In the genomic region with DNA sequence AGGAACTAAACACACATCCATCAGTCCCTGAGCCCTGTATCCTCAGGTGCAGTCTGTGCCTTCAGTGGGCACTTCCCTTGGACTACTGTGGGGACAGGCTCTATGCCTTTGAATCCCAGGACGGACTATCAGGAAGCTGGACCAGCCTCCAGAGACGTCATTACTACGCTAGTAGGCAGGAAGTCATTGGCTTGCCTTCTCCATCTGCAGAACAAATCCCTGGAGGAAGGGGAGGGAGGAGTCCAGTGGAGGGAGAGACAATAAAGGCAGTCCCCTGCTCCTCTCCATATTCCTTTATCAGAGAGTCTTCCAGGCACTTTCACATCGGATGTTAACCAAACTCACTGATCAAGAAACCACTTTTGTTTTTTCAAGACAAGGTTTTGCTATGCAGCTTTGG, we compare ENCODE assay signal across 23 mouse cellular contexts. TPM values are rescaled to one million over a fixed set of nuclear protein-coding genes. Genes with fewer than 3 reads are reported as not detected.
DNase-seq lines count a peak whose midpoint lies in the region; ATAC-seq lines count a peak whose summit lies in the region.
"Had no signal": no experiment of that assay in that cellular context is flagged by ENCODE, and none has a peak within 500 bp of the region (broad histone marks: within the 10 kb centered on the region; RNA-seq: fewer than 3 reads in every experiment).

No protein-coding gene starts in this region.

- H3K4me3 ChIP-seq in heart, embryonic 16.5 days (ENCODE audit: low read length) = no peak overlapping the region
- no peak overlapping the region for H3K4me3 ChIP-seq in heart, embryonic 11.5 days (ENCODE audit: low read depth, low read length)
- H3K4me3 ChIP-seq in kidney, embryonic 16.5 days (ENCODE audit: low read length) = no peak overlapping the region
- H3K4me3 ChIP-seq: embryonic facial prominence, embryonic 15.5 days; forebrain, embryonic 12.5 days; layer of hippocampus, adult 2 months; left cerebral cortex, adult 2 months; limb, embryonic 12.5 days; liver, embryonic 15.5 days had no signal

- H3K9ac ChIP-seq in heart, embryonic 16.5 days (ENCODE audit: low read length) = no peak overlapping the region
- no peak overlapping the region for H3K9ac ChIP-seq in heart, embryonic 11.5 days (ENCODE audit: low read depth, low read length)
- no peak overlapping the region for H3K9ac ChIP-seq in kidney, embryonic 16.5 days (replicated peaks; ENCODE audit: low read length)
- H3K9ac ChIP-seq: embryonic facial prominence, embryonic 15.5 days; forebrain, embryonic 12.5 days; forebrain, postnatal 0 days; limb, embryonic 12.5 days; liver, embryonic 15.5 days; lung, embryonic 14.5 days had no signal

- peak; percentile 54 for DNase-seq in adrenal gland, postnatal 10 days
- DNase-seq in adrenal gland, adult 18-20 months (ENCODE audit: low spot score in 2 of 2) = no peak
- peak; percentile 44 for DNase-seq in kidney, postnatal 10 days
- no peak for DNase-seq in thymus, postnatal 25 days
- DNase-seq: forebrain, postnatal 0 days; right cerebral cortex, adult 18-20 months; spleen, adult 18-20 months; thymus, postnatal 14 days had no signal

- no peaks in the 10 kb centered on the region for H3K9me3 ChIP-seq in heart, embryonic 16.5 days (replicated peaks; ENCODE audit: control insufficient read depth, low read length)
- no peaks in the 10 kb centered on the region for H3K9me3 ChIP-seq in heart, embryonic 11.5 days (replicated peaks; ENCODE audit: control insufficient read depth, low read length)
- H3K9me3 ChIP-seq in kidney, embryonic 16.5 days (ENCODE audit: low read length) = no peaks in the 10 kb centered on the region
- H3K9me3 ChIP-seq: embryonic facial prominence, embryonic 15.5 days; forebrain, embryonic 12.5 days; G1E; limb, embryonic 12.5 days; liver, embryonic 15.5 days had no signal

- H3K27me3 ChIP-seq in heart, embryonic 16.5 days (ENCODE audit: control insufficient read depth, insufficient read depth, low read length) = peaks cover 60% of the 10 kb centered on the region
- peaks cover 49% of the 10 kb centered on the region for H3K27me3 ChIP-seq in heart, embryonic 11.5 days (ENCODE audit: control insufficient read depth, insufficient read depth, low read length)
- no peaks in the 10 kb centered on the region for H3K27me3 ChIP-seq in kidney, embryonic 16.5 days (ENCODE audit: insufficient read depth, low read length)
- H3K27me3 ChIP-seq: embryonic facial prominence, embryonic 15.5 days; forebrain, embryonic 12.5 days; limb, embryonic 12.5 days; Patski had no signal

- ATAC-seq in heart, embryonic 16.5 days (replicated peaks; ENCODE audit: extremely low read depth, insufficient read depth, low FRiP score) = 0 out of 2 replicates have a peak, but pooled peaks have one; percentile 35
- no peak for ATAC-seq in heart, embryonic 11.5 days (replicated peaks; ENCODE audit: insufficient number of reproducible peaks, low FRiP score, low TSS enrichment)
- ATAC-seq in kidney, embryonic 16.5 days (ENCODE audit: low FRiP score, low TSS enrichment) = no peak
- ATAC-seq: forebrain, postnatal 0 days; hindbrain, embryonic 16.5 days; midbrain, embryonic 16.5 days had no signal

- no peak overlapping the region for H3K4me2 ChIP-seq in heart, embryonic 16.5 days (ENCODE audit: low read depth, low read length)
- H3K4me2 ChIP-seq in heart, embryonic 11.5 days = no peak overlapping the region
- H3K4me2 ChIP-seq in kidney, embryonic 16.5 days (replicated peaks; ENCODE audit: low read depth, low read length) = no peak overlapping the region
- H3K4me2 ChIP-seq: embryonic facial prominence, embryonic 15.5 days; forebrain, embryonic 12.5 days; limb, embryonic 12.5 days; liver, embryonic 15.5 days; lung, embryonic 14.5 days; midbrain, embryonic 11.5 days had no signal

- WGBS in heart, embryonic 16.5 days = 46% methylated on average over 4 of the region's 4 CpGs
- 57% methylated on average over 4 of the region's 4 CpGs for WGBS in heart, embryonic 11.5 days (ENCODE audit: insufficient replicate concordance)
- WGBS in kidney, embryonic 16.5 days = 59% methylated on average over 4 of the region's 4 CpGs

- H3K4me1 ChIP-seq in heart, embryonic 16.5 days (ENCODE audit: control insufficient read depth, insufficient read depth, low read length) = 0 out of 2 replicates have a peak, but pooled peaks cover 2% of the 10 kb centered on the region
- 0 out of 2 replicates have a peak, but pooled peaks cover 2% of the 10 kb centered on the region for H3K4me1 ChIP-seq in heart, embryonic 11.5 days (ENCODE audit: control insufficient read depth, insufficient read depth, low read length)
- H3K4me1 ChIP-seq in kidney, embryonic 16.5 days (ENCODE audit: insufficient read depth, low read length) = peaks cover 3% of the 10 kb centered on the region
- H3K4me1 ChIP-seq: embryonic facial prominence, embryonic 15.5 days; forebrain, embryonic 12.5 days had no signal

- no peak overlapping the region for H3K27ac ChIP-seq in heart, embryonic 16.5 days (ENCODE audit: low read length)
- no peak overlapping the region for H3K27ac ChIP-seq in heart, embryonic 11.5 days (ENCODE audit: low read depth, low read length)
- H3K27ac ChIP-seq in kidney, embryonic 16.5 days (ENCODE audit: low read length) = no peak overlapping the region
- H3K27ac ChIP-seq: embryonic facial prominence, embryonic 15.5 days; forebrain, embryonic 12.5 days; layer of hippocampus, adult 2 months; left cerebral cortex, adult 2 months; limb, embryonic 12.5 days; liver, embryonic 15.5 days had no signal

- no peaks in the 10 kb centered on the region for H3K36me3 ChIP-seq in heart, embryonic 16.5 days (ENCODE audit: control insufficient read depth, insufficient read depth)
- H3K36me3 ChIP-seq in heart, embryonic 11.5 days (ENCODE audit: control insufficient read depth, insufficient read depth, low read length) = no peaks in the 10 kb centered on the region
- no peaks in the 10 kb centered on the region for H3K36me3 ChIP-seq in kidney, embryonic 16.5 days (ENCODE audit: insufficient read depth, low read length)
- H3K36me3 ChIP-seq: embryonic facial prominence, embryonic 15.5 days; forebrain, embryonic 12.5 days; G1E; limb, embryonic 12.5 days; liver, embryonic 15.5 days had no signal

RNA-seq across cellular contexts. Expression of gene Isca2, which starts 38.5 kb away (rescaled TPM):
- 100 to 1,000 TPM in 1 of 2 experiments, 10 to 100 TPM in 1; 94.6 to 121 TPM for total RNA-seq in adrenal gland, postnatal 10 days (2021)
- 10 to 100 TPM; 65.2 to 77.7 TPM for total RNA-seq in adrenal gland, adult 18-20 months (2021)
- 157 and 160 TPM in 2 replicates for polyA plus RNA-seq in heart, embryonic 16.5 days (2015; fragmentation: Nextera tagmentation; extraction: Ambion mirVana)
- 133 and 142 TPM in 2 replicates for polyA plus RNA-seq in heart, embryonic 11.5 days (2014; fragmentation: Nextera tagmentation; extraction: Ambion mirVana)
- polyA plus RNA-seq in kidney, embryonic 16.5 days (2015; fragmentation: Nextera tagmentation; extraction: Ambion mirVana) = 148 and 150 TPM in 2 replicates

RNA-seq across cellular contexts. Expression of gene Npc2, which starts 38.6 kb away (rescaled TPM):
- 10 to 100 TPM; 65.4 to 69.5 TPM for total RNA-seq in adrenal gland, postnatal 10 days (2021)
- total RNA-seq in adrenal gland, adult 18-20 months (2021) = 100 to 1,000 TPM in 1 of 2 experiments, 10 to 100 TPM in 1; 83.8 to 128 TPM
- polyA plus RNA-seq in heart, embryonic 16.5 days (2015; fragmentation: Nextera tagmentation; extraction: Ambion mirVana) = 52.8 and 59.4 TPM in 2 replicates
- 52.0 and 55.6 TPM in 2 replicates for polyA plus RNA-seq in heart, embryonic 11.5 days (2014; fragmentation: Nextera tagmentation; extraction: Ambion mirVana)
- 65.4 and 69.8 TPM in 2 replicates for polyA plus RNA-seq in kidney, embryonic 16.5 days (2015; fragmentation: Nextera tagmentation; extraction: Ambion mirVana)

Comparison
In these comparisons a context has a peak if more than half of its experiments do, and no peak if none do; other contexts are left out.
1. DNase-seq: peak in adrenal gland, postnatal 10 days (single experiment) and kidney, postnatal 10 days (single experiment); none in adrenal gland, adult 18-20 months (0 of 2) and thymus, postnatal 25 days (single experiment).